10 mouse cellular contexts compared by ENCODE assay signal in genomic region chr17:85618359-85619112, GRCm38 (mm10). TPM values are rescaled to one million over a fixed set of nuclear protein-coding genes. Genes with fewer than 3 reads are reported as not detected.
DNase-seq lines count a peak whose midpoint lies in the region; ATAC-seq lines count a peak whose summit lies in the region.
"Had no signal": no experiment of that assay in that cellular context is flagged by ENCODE, and none has a peak within 500 bp of the region (broad histone marks: within the 10 kb centered on the region; RNA-seq: fewer than 3 reads in every experiment).

No protein-coding gene starts in this region.

- WGBS in kidney, embryonic 15.5 days: 2% methylated on average over 34 of the region's 34 CpGs
- WGBS in embryonic facial prominence, embryonic 14.5 days: 1% methylated on average over 25 of the region's 34 CpGs
- under 1% methylated on average over 34 of the region's 34 CpGs for WGBS in hindbrain, embryonic 15.5 days
- WGBS in neural tube, embryonic 12.5 days: under 1% methylated on average over 34 of the region's 34 CpGs

- H3K4me3 ChIP-seq in kidney, embryonic 15.5 days (replicated peaks): peak overlapping the region; percentile 32
- H3K4me3 ChIP-seq in embryonic facial prominence, embryonic 14.5 days (ENCODE audit: low read depth, low read length): peak overlapping the region; percentile 38
- H3K4me3 ChIP-seq in hindbrain, embryonic 15.5 days: peak overlapping the region; percentile 18
- H3K4me3 ChIP-seq in neural tube, embryonic 12.5 days: no peak overlapping the region

- no peak for ATAC-seq in kidney, embryonic 15.5 days (replicated peaks; ENCODE audit: low FRiP score)
- no peak; the same call in 1 of the 2 replicates for ATAC-seq in embryonic facial prominence, embryonic 14.5 days (ENCODE audit: low read depth)
- ATAC-seq in hindbrain, embryonic 15.5 days (ENCODE audit: low FRiP score, low read depth): no peak
- ATAC-seq in neural tube, embryonic 12.5 days (ENCODE audit: low FRiP score, low read depth): no peak
- ATAC-seq in megakaryocyte-erythroid progenitor cell, adult 5-6 weeks (replicated peaks; ENCODE audit: low FRiP score, low TSS enrichment, poor library complexity, severe bottlenecking): no peak

- no peak overlapping the region for H3K9ac ChIP-seq in kidney, embryonic 15.5 days
- H3K9ac ChIP-seq in embryonic facial prominence, embryonic 14.5 days (ENCODE audit: low read depth, low read length): peak overlapping the region; percentile 61
- no peak overlapping the region for H3K9ac ChIP-seq in hindbrain, embryonic 15.5 days
- no peak overlapping the region for H3K9ac ChIP-seq in neural tube, embryonic 12.5 days

- peaks cover 100% of the 10 kb centered on the region for H3K27me3 ChIP-seq in kidney, embryonic 15.5 days
- H3K27me3 ChIP-seq in embryonic facial prominence, embryonic 14.5 days (replicated peaks; ENCODE audit: control insufficient read depth, insufficient read depth, low read length): peaks cover 99% of the 10 kb centered on the region
- H3K27me3 ChIP-seq in hindbrain, embryonic 15.5 days: peaks cover 95% of the 10 kb centered on the region
- H3K27me3 ChIP-seq in neural tube, embryonic 12.5 days (replicated peaks): peaks cover 100% of the 10 kb centered on the region

- peak overlapping the region; percentile 57 for H3K4me2 ChIP-seq in kidney, embryonic 15.5 days
- peak overlapping the region; percentile 56 for H3K4me2 ChIP-seq in embryonic facial prominence, embryonic 14.5 days (ENCODE audit: low read depth, low read length)
- peak overlapping the region; percentile 28 for H3K4me2 ChIP-seq in hindbrain, embryonic 15.5 days
- peak overlapping the region; percentile 30; the same call in 1 of the 2 replicates for H3K4me2 ChIP-seq in neural tube, embryonic 12.5 days (replicated peaks)

- H3K27ac ChIP-seq in kidney, embryonic 15.5 days: no peak overlapping the region
- peak overlapping the region; percentile 63 for H3K27ac ChIP-seq in embryonic facial prominence, embryonic 14.5 days (replicated peaks; ENCODE audit: low read depth, low read length)
- H3K27ac ChIP-seq in hindbrain, embryonic 15.5 days (replicated peaks): no peak overlapping the region
- H3K27ac ChIP-seq in neural tube, embryonic 12.5 days: no peak overlapping the region

- peaks cover 43% of the 10 kb centered on the region for H3K4me1 ChIP-seq in kidney, embryonic 15.5 days
- peaks cover 15% of the 10 kb centered on the region; the same call in 1 of the 2 replicates for H3K4me1 ChIP-seq in embryonic facial prominence, embryonic 14.5 days (ENCODE audit: control insufficient read depth, insufficient read depth, low read length)
- peaks cover 24% of the 10 kb centered on the region for H3K4me1 ChIP-seq in hindbrain, embryonic 15.5 days (replicated peaks)
- peaks cover 17% of the 10 kb centered on the region for H3K4me1 ChIP-seq in neural tube, embryonic 12.5 days

- no peak for DNase-seq in kidney, postnatal 10 days
- no peak for DNase-seq in embryonic facial prominence, embryonic 14.5 days (ENCODE audit: low spot score)
- DNase-seq in layer of hippocampus, adult 11-12 months (ENCODE audit: low spot score): no peak
- no peak for DNase-seq in left cerebral cortex, adult 11 months (ENCODE audit: low spot score)

- H3K36me3 ChIP-seq in kidney, embryonic 15.5 days: no peaks in the 10 kb centered on the region
- no peaks in the 10 kb centered on the region for H3K36me3 ChIP-seq in embryonic facial prominence, embryonic 14.5 days (ENCODE audit: control insufficient read depth, insufficient read depth, low read length)
- H3K36me3 ChIP-seq in hindbrain, embryonic 15.5 days: no peaks in the 10 kb centered on the region
- H3K36me3 ChIP-seq in neural tube, embryonic 12.5 days: no peaks in the 10 kb centered on the region

- H3K9me3 ChIP-seq in kidney, embryonic 15.5 days (replicated peaks): no peaks in the 10 kb centered on the region
- no peaks in the 10 kb centered on the region for H3K9me3 ChIP-seq in embryonic facial prominence, embryonic 14.5 days (ENCODE audit: control insufficient read depth, low read length)
- no peaks in the 10 kb centered on the region for H3K9me3 ChIP-seq in hindbrain, embryonic 15.5 days
- H3K9me3 ChIP-seq in neural tube, embryonic 12.5 days: no peaks in the 10 kb centered on the region

RNA-seq across cellular contexts. Expression of gene Six3, which starts 5.1 kb away (rescaled TPM):
- polyA plus RNA-seq in kidney, embryonic 15.5 days (2015; fragmentation: Nextera tagmentation; extraction: Ambion mirVana): not detected in 2 replicates
- polyA plus RNA-seq in embryonic facial prominence, embryonic 14.5 days (2014; fragmentation: Nextera tagmentation; extraction: Ambion mirVana): 2.1 and 2.4 TPM in 2 replicates
- polyA plus RNA-seq in hindbrain, embryonic 15.5 days (2015; fragmentation: Nextera tagmentation; extraction: Ambion mirVana): 1.2 and 1.4 TPM in 2 replicates
- polyA plus RNA-seq in neural tube, embryonic 12.5 days (2016; fragmentation: Nextera tagmentation; extraction: Ambion mirVana): 0.13 TPM in 1 of 2 replicates, not detected in the other
- not detected in 2 replicates for total RNA-seq in megakaryocyte-erythroid progenitor cell, adult 5-6 weeks (2014; fragmentation: Nextera tagmentation)
- total RNA-seq in megakaryocyte-erythroid progenitor cell, adult 5-6 weeks (2017): not detected in 2 replicates
- total RNA-seq: liver, adult 2 months; neutrophil, adult 5-6 weeks had no signal
- polyA plus RNA-seq: liver, adult 2 months had no signal
